Mouse (Mus musculus) testis, adult 2 months (tissue): ENCODE measurements around the gene Kcnb1.

Experiments used
- CTCF ChIP-seq: fragments of 200-500 bp; IDR thresholded peaks from 2 replicates; pipeline ENCODE4 v1.5.1; 2012; ENCODE audit warnings: low read depth, mild to moderate bottlenecking, inconsistent platforms, low read length, moderate library complexity; ENCODE audit not compliant: control insufficient read depth, insufficient read depth, insufficient replicate concordance
- POLR2A ChIP-seq: fragments of 200-500 bp; IDR thresholded peaks from 2 replicates; pipeline ENCODE4 v1.6.1; 2012; ENCODE audit warnings: low read depth, mild to moderate bottlenecking, inconsistent platforms, low read length, moderate library complexity; ENCODE audit not compliant: control insufficient read depth

GRCm38 (mm10) chr2:167177231-167177641, 12.7 kb downstream of the Kcnb1 start:
- TF ChIP-seq CTCF (no peak), POLR2A (no peak)
